Mouse (Mus musculus) gastrocnemius, postnatal 4 days (tissue): ENCODE measurements around the gene Cox10. TPM values are rescaled to one million over a fixed set of nuclear protein-coding genes. Genes with fewer than 3 reads are reported as not detected.
A peak's percentile ranks its signal among the peaks of the same experiment; 100 is the strongest.
"Not testable (repeated sequence)": the region's sequence is repeated elsewhere in the genome, so short reads cannot be mapped to it uniquely, and the experiment has no call there.

Source experiments
- DNase-seq, 2 experiments: peaks; one replicate each; pipeline ENCODE4 v3.0.0; 2021 to 2022; ENCODE audit warnings: low spot score in 2 of 2, mixed read lengths in 2 of 2
- long read RNA-seq, 2 experiments: library from polyadenylated mRNA; stranded (forward); transcript quantifications; one replicate each; pipeline ENCODE4 v2.0.0; 2021
- total RNA-seq, 2 experiments: library from RNA; stranded (reverse); gene quantifications; 2 replicates each; pipeline ENCODE4 v1.2.3; 2021

Cox10 gene
- total RNA-seq, result 10 to 100 TPM; 23.6 to 27.5 TPM
- long read RNA-seq, experiment 1, transcript Cox10-201 (7 exons, 2,915 nt), result major isoform, 44 of 50 reads
- long read RNA-seq, experiment 1, partial matches to known transcripts, result 1 of 50 reads
- long read RNA-seq, experiment 1, other reads (novel, unspliced or antisense), result 5 of 50 reads
- long read RNA-seq, experiment 2, transcript Cox10-201 (7 exons, 2,915 nt), result major isoform, 57 of 62 reads
- long read RNA-seq, experiment 2, partial matches to known transcripts, result 3 of 62 reads
- long read RNA-seq, experiment 2, other reads (novel, unspliced or antisense), result 2 of 62 reads

- DNase-seq, result peak; percentile 68 to 85
These were observed at the start of gene Cox10 for GRCm38 (mm10) chr11:64078956-64079726. Gene Cox10, minus strand, starts transcription at chr11:64079468.

- DNase-seq, result no peak
These were observed 48.7 kb upstream of the Cox10 start for GRCm38 (mm10) chr11:64128016-64128415.

GRCm38 (mm10) chr11:64125471-64125870, 46.2 kb upstream of the Cox10 start:
- no peak for DNase-seq

- DNase-seq, result not testable (repeated sequence)
These were observed 43.9 kb upstream of the Cox10 start for GRCm38 (mm10) chr11:64123174-64123573.

GRCm38 (mm10) chr11:64116711-64117110, 37.4 kb upstream of the Cox10 start:
- DNase-seq, result no peak

- DNase-seq, result no peak
These were observed 36.6 kb upstream of the Cox10 start for GRCm38 (mm10) chr11:64115822-64116221.

GRCm38 (mm10) chr11:64115101-64115500, 35.8 kb upstream of the Cox10 start:
- DNase-seq, result no peak

GRCm38 (mm10) chr11:64100060-64100459, 20.8 kb upstream of the Cox10 start:
- DNase-seq, result no peak

GRCm38 (mm10) chr11:64093058-64093457, 13.8 kb upstream of the Cox10 start:
- no peak for DNase-seq

- no peak for DNase-seq
These were observed 11.9 kb upstream of the Cox10 start for GRCm38 (mm10) chr11:64091150-64091549.

GRCm38 (mm10) chr11:64089682-64090081, 10.4 kb upstream of the Cox10 start:
- DNase-seq, result no peak

- no peak for DNase-seq
These were observed 6.6 kb upstream of the Cox10 start for GRCm38 (mm10) chr11:64085888-64086287.

GRCm38 (mm10) chr11:64079727-64080081, 436 bp upstream of the Cox10 start:
- no peak for DNase-seq

GRCm38 (mm10) chr11:64076212-64076611, 3.1 kb downstream of the Cox10 start:
- no peak for DNase-seq

- DNase-seq, result no peak
These were observed 5.9 kb downstream of the Cox10 start for GRCm38 (mm10) chr11:64073379-64073778.

GRCm38 (mm10) chr11:64071536-64071935, 7.7 kb downstream of the Cox10 start:
- no peak for DNase-seq

GRCm38 (mm10) chr11:64066001-64066400, 13.3 kb downstream of the Cox10 start:
- no peak for DNase-seq

- no peak for DNase-seq
These were observed 16.1 kb downstream of the Cox10 start for GRCm38 (mm10) chr11:64063130-64063529.

GRCm38 (mm10) chr11:64062226-64062625, 17.0 kb downstream of the Cox10 start:
- no peak for DNase-seq

GRCm38 (mm10) chr11:64059305-64059704, 20.0 kb downstream of the Cox10 start:
- DNase-seq, result no peak

- DNase-seq, result no peak
These were observed 20.8 kb downstream of the Cox10 start for GRCm38 (mm10) chr11:64058474-64058873.

GRCm38 (mm10) chr11:64053371-64053770, 25.9 kb downstream of the Cox10 start:
- no peak for DNase-seq
